Mouse (Mus musculus): ENCODE measurements around the gene Zbtb33. TPM values are rescaled to one million over a fixed set of nuclear protein-coding genes. Genes with fewer than 3 reads are reported as not detected.

The Zbtb33 gene
- total RNA-seq, 1 experiment from 2014 or later: 25.2 TPM

Other genes starting within 250 kb of the Zbtb33 start
- not detected in 3 replicates for gene Btg1-ps1, start 171.0 kb upstream of the Zbtb33 start, total RNA-seq (2017)
- not detected in 3 replicates for gene Btg1-ps2, start 146.7 kb upstream of the Zbtb33 start, total RNA-seq (2017)
- gene Rhox10, start 123.3 kb upstream of the Zbtb33 start, total RNA-seq (2017): not detected in 3 replicates
- gene Rhox11, start 104.7 kb upstream of the Zbtb33 start, total RNA-seq (2017): not detected in 3 replicates
- gene Rhox12, start 78.9 kb upstream of the Zbtb33 start, total RNA-seq (2017): not detected in 3 replicates
- not detected in 3 replicates for gene Rhox13, start 68.6 kb upstream of the Zbtb33 start, total RNA-seq (2017)
- gene Tmem255a, start 62.6 kb downstream of the Zbtb33 start, total RNA-seq (2017): not detected in 3 replicates
- not detected in 3 replicates for gene Atp1b4, start 126.4 kb downstream of the Zbtb33 start, total RNA-seq (2017)

Data from monocyte, adult 5-6 weeks (primary cell).